Mouse (Mus musculus) erythroblast, embryonic 14.5 days (primary cell): ENCODE measurements around the gene Itsn1.

Experiments
- GATA1 ChIP-seq: IDR thresholded peaks from 2 replicates; pipeline ENCODE4 v1.6.1; 2012; ENCODE audit warnings: low read length, inconsistent platforms, mixed read lengths
- TAL1 ChIP-seq: IDR thresholded peaks from 3 replicates; pipeline ENCODE4 v1.6.1; 2012; ENCODE audit warnings: low read length, inconsistent platforms, mixed read lengths

GRCm38 (mm10) chr16:91931078-91932013 is 202.3 kb downstream of the Itsn1 start:
- TF ChIP-seq GATA1 (no peak), TAL1 (no peak)
